Mouse (Mus musculus) gastrocnemius, adult 2 months (tissue): ENCODE results near the gene Foxp1. TPM values are rescaled to one million over a fixed set of nuclear protein-coding genes. Genes with fewer than 3 reads are reported as not detected.

Source experiments
- DNase-seq: peaks from one replicate; pipeline ENCODE4 v3.0.0; 2022
- H3K27ac ChIP-seq: fragments of 200-600 bp; 2 replicates; pipeline ENCODE4 v1.8.1; 2022; ENCODE audit warnings: mild to moderate bottlenecking
- H3K4me3 ChIP-seq: fragments of 200-600 bp; 2 replicates; pipeline ENCODE4 v1.8.1; 2022; ENCODE audit warnings: mild to moderate bottlenecking, moderate library complexity
- CTCF ChIP-seq: fragments of 200-600 bp; IDR thresholded peaks from 2 replicates; pipeline ENCODE4 v1.8.1; 2022; ENCODE audit warnings: antibody characterized with exemption, mild to moderate bottlenecking, moderate library complexity
- intact Hi-C: fragments of 180-260 bp; cut with DNase I; formaldehyde crosslinking; loops from one replicate; pipeline ENCODE4 v1.15.1; 2025
- total RNA-seq, 2 experiments: library from RNA; stranded (reverse); gene quantifications; 2 replicates each; pipeline ENCODE4 v1.2.3; 2021

Gene Foxp1
- total RNA-seq, 2 experiments from 2014 or later, result 17.4 to 20.9 TPM

GRCm38 (mm10) chr6:99249496-99250030 is 273.0 kb downstream of the Foxp1 start:
- Histone ChIP-seq H3K27ac (no peak overlapping the region), H3K4me3 (no peak overlapping the region)
- no peak for DNase-seq
- intact Hi-C loops, result no loop called here
- no peak for TF ChIP-seq CTCF

GRCm38 (mm10) chr6:99248396-99248795 is 274.1 kb downstream of the Foxp1 start:
- Histone ChIP-seq H3K4me3 (no peak overlapping the region), H3K27ac (no peak overlapping the region)
- TF ChIP-seq CTCF, result no peak
- DNase-seq, result no peak
- intact Hi-C loops, result no loop called here

GRCm38 (mm10) chr6:99241625-99242395 is 280.7 kb downstream of the Foxp1 start:
- TF ChIP-seq CTCF, result no peak
- H3K4me3 ChIP-seq, result no peak overlapping the region
- no peak for DNase-seq
- intact Hi-C loops, result no loop called here
- H3K27ac ChIP-seq, result no peak overlapping the region

- intact Hi-C loops, result no loop called here
- DNase-seq, result no peak
- Histone ChIP-seq H3K4me3 (no peak overlapping the region), H3K27ac (no peak overlapping the region)
- no peak for TF ChIP-seq CTCF
Observed at GRCm38 (mm10) chr6:99240764-99241163, 281.8 kb downstream of the Foxp1 start.

- Histone ChIP-seq H3K4me3 (no peak overlapping the region), H3K27ac (no peak overlapping the region)
- intact Hi-C loops, result no loop called here
- no peak for DNase-seq
- TF ChIP-seq CTCF, result no peak
Observed at GRCm38 (mm10) chr6:99235588-99235987, 286.9 kb downstream of the Foxp1 start.

GRCm38 (mm10) chr6:99233411-99233810 is 289.1 kb downstream of the Foxp1 start:
- Histone ChIP-seq H3K4me3 (no peak overlapping the region), H3K27ac (no peak overlapping the region)
- DNase-seq, result no peak
- intact Hi-C loops, result no loop called here
- TF ChIP-seq CTCF, result no peak

- DNase-seq, result peak; percentile 31
Observed at GRCm38 (mm10) chr6:99228336-99228870, 294.1 kb downstream of the Foxp1 start.

GRCm38 (mm10) chr6:99221147-99221546 is 301.4 kb downstream of the Foxp1 start:
- Histone ChIP-seq H3K4me3 (no peak overlapping the region), H3K27ac (no peak overlapping the region)
- intact Hi-C loops, result no loop called here
- DNase-seq, result no peak
- no peak for TF ChIP-seq CTCF

More at GRCm38 (mm10) chr6:99228336-99228870, 294.1 kb downstream of the Foxp1 start:
- Histone ChIP-seq H3K27ac (0 out of 2 replicates have a peak overlapping the region, but pooled peaks have one; percentile 4), H3K4me3 (no peak overlapping the region)
- intact Hi-C loops, result no loop called here
- no peak for TF ChIP-seq CTCF

GRCm38 (mm10) chr6:99220472-99220871 is 302.0 kb downstream of the Foxp1 start:
- no peak for TF ChIP-seq CTCF
- no peak for DNase-seq
- Histone ChIP-seq H3K4me3 (no peak overlapping the region), H3K27ac (no peak overlapping the region)
- intact Hi-C loops, result no loop called here

GRCm38 (mm10) chr6:99217846-99218245 is 304.7 kb downstream of the Foxp1 start:
- intact Hi-C loops, result no loop called here
- no peak overlapping the region; the same call in 1 of the 2 replicates for H3K27ac ChIP-seq
- DNase-seq, result no peak
- no peak for TF ChIP-seq CTCF
- no peak overlapping the region for H3K4me3 ChIP-seq

GRCm38 (mm10) chr6:99217155-99217554 is 305.4 kb downstream of the Foxp1 start:
- TF ChIP-seq CTCF, result no peak
- Histone ChIP-seq H3K4me3 (no peak overlapping the region), H3K27ac (no peak overlapping the region)
- intact Hi-C loops, result no loop called here
- no peak for DNase-seq

GRCm38 (mm10) chr6:99212461-99212860 is 310.1 kb downstream of the Foxp1 start:
- intact Hi-C loops, result no loop called here
- Histone ChIP-seq H3K4me3 (no peak overlapping the region), H3K27ac (no peak overlapping the region)
- no peak for DNase-seq
- TF ChIP-seq CTCF, result no peak

GRCm38 (mm10) chr6:99211663-99212333 is 310.7 kb downstream of the Foxp1 start:
- Histone ChIP-seq H3K4me3 (no peak overlapping the region), H3K27ac (no peak overlapping the region)
- no peak for DNase-seq
- intact Hi-C loops, result no loop called here
- TF ChIP-seq CTCF, result no peak
